20 mouse cellular contexts compared by ENCODE assay signal in genomic region chr16:36642696-36643046, GRCm38 (mm10). TPM values are rescaled to one million over a fixed set of nuclear protein-coding genes. Genes with fewer than 3 reads are reported as not detected.
"Had no signal": no experiment of that assay in that cellular context is flagged by ENCODE, and none has a peak within 500 bp of the region (broad histone marks: within the 10 kb centered on the region; RNA-seq: fewer than 3 reads in every experiment).

No protein-coding gene starts in this region.

- H3K9ac ChIP-seq: limb, embryonic 13.5 days; liver, embryonic 12.5 days; liver, embryonic 15.5 days; lung, embryonic 15.5 days; midbrain, embryonic 12.5 days; midbrain, embryonic 15.5 days; neural tube, embryonic 12.5 days; neural tube, embryonic 15.5 days had no signal

- ATAC-seq: liver, embryonic 12.5 days; midbrain, embryonic 15.5 days had no signal

- H3K27me3 ChIP-seq: limb, embryonic 13.5 days; liver, embryonic 12.5 days; liver, embryonic 15.5 days; lung, embryonic 15.5 days; midbrain, embryonic 12.5 days; midbrain, embryonic 15.5 days; neural tube, embryonic 12.5 days; neural tube, embryonic 15.5 days had no signal

- H3K36me3 ChIP-seq: limb, embryonic 10.5 days; limb, embryonic 13.5 days; liver, embryonic 12.5 days; liver, embryonic 15.5 days; lung, embryonic 15.5 days; midbrain, embryonic 12.5 days; midbrain, embryonic 15.5 days; neural tube, embryonic 12.5 days; neural tube, embryonic 15.5 days had no signal

- H3K4me3 ChIP-seq: limb, embryonic 10.5 days; limb, embryonic 13.5 days; liver, embryonic 12.5 days; liver, embryonic 15.5 days; lung, embryonic 15.5 days; midbrain, embryonic 12.5 days; midbrain, embryonic 15.5 days; neural tube, embryonic 12.5 days; neural tube, embryonic 15.5 days had no signal

- DNase-seq: kidney, adult 8-10 months; kidney, postnatal 14 days; kidney, postnatal 4 days; liver; lung, adult 18-20 months; lung, postnatal 10 days; lung, postnatal 36 days; right cerebral cortex, adult 18-20 months; right cerebral cortex, postnatal 14 days; spleen, adult 18-20 months; thymus, postnatal 25 days had no signal

- H3K4me2 ChIP-seq: limb, embryonic 13.5 days; liver, embryonic 12.5 days; liver, embryonic 15.5 days; lung, embryonic 15.5 days; midbrain, embryonic 12.5 days; midbrain, embryonic 15.5 days; neural tube, embryonic 12.5 days; neural tube, embryonic 15.5 days had no signal

- H3K27ac ChIP-seq: limb, embryonic 10.5 days; limb, embryonic 13.5 days; liver, embryonic 12.5 days; liver, embryonic 15.5 days; lung, embryonic 15.5 days; midbrain, embryonic 12.5 days; midbrain, embryonic 15.5 days; neural tube, embryonic 12.5 days; neural tube, embryonic 15.5 days had no signal

- H3K4me1 ChIP-seq: limb, embryonic 10.5 days; limb, embryonic 13.5 days; liver, embryonic 12.5 days; liver, embryonic 15.5 days; midbrain, embryonic 12.5 days; midbrain, embryonic 15.5 days; neural tube, embryonic 12.5 days; neural tube, embryonic 15.5 days had no signal

- H3K9me3 ChIP-seq: limb, embryonic 10.5 days; limb, embryonic 13.5 days; liver, embryonic 12.5 days; liver, embryonic 15.5 days; lung, embryonic 15.5 days; midbrain, embryonic 12.5 days; midbrain, embryonic 15.5 days; neural tube, embryonic 12.5 days; neural tube, embryonic 15.5 days had no signal

RNA-seq across cellular contexts. Expression of gene Ildr1, which starts 51.1 kb away (rescaled TPM):
- polyA plus RNA-seq: midbrain, embryonic 12.5 days; neural tube, embryonic 12.5 days had no signal
